Mouse (Mus musculus) spleen, adult 2 months (tissue): ENCODE data around the gene Med12l.

Experiments
- CTCF ChIP-seq: fragments of 200-500 bp; IDR thresholded peaks from 2 replicates; pipeline ENCODE4 v1.5.1; 2011; ENCODE audit warnings: mild to moderate bottlenecking, inconsistent platforms; ENCODE audit not compliant: insufficient read depth, insufficient read length, insufficient replicate concordance; ENCODE audit errors: extremely low read depth
- POLR2A ChIP-seq: fragments of 200-500 bp; IDR thresholded peaks from 2 replicates; pipeline ENCODE4 v1.6.1; 2011; ENCODE audit warnings: low read depth, low read length, inconsistent platforms

- TF ChIP-seq CTCF = no peak
- TF ChIP-seq POLR2A = no peak
Measured at GRCm38 (mm10) chr3:59260745-59261144, 255.1 kb downstream of the Med12l start.
